Mouse (Mus musculus) lung, embryonic 15.5 days (tissue): ENCODE data around the gene Palm3. TPM values are rescaled to one million over a fixed set of nuclear protein-coding genes. Genes with fewer than 3 reads are reported as not detected.
A peak's percentile ranks its signal among the peaks of the same experiment; 100 is the strongest.
"Not testable (repeated sequence)": the region's sequence is repeated elsewhere in the genome, so short reads cannot be mapped to it uniquely, and the experiment has no call there.

ENCODE experiments used
- ATAC-seq: fragments of 200-750 bp; cut with Nextera tagmentation; 2 replicates; pipeline ENCODE4 v1.8.0; 2017; ENCODE audit warnings: moderate number of reproducible peaks, borderline replicate concordance; ENCODE audit not compliant: low FRiP score, low TSS enrichment; ENCODE audit errors: extremely low read depth
- H3K27ac ChIP-seq: fragments of 300-500 bp; sonication (generic); 2 replicates; pipeline ENCODE4 v1.5.1; 2015; ENCODE audit warnings: moderate library complexity, mild to moderate bottlenecking, inconsistent platforms
- H3K27me3 ChIP-seq: fragments of 300-500 bp; sonication (generic); 2 replicates; pipeline ENCODE4 v1.6.1; 2015; ENCODE audit warnings: inconsistent platforms
- H3K36me3 ChIP-seq: fragments of 300-500 bp; sonication (generic); 2 replicates; pipeline ENCODE4 v1.6.1; 2015; ENCODE audit warnings: inconsistent platforms
- H3K4me1 ChIP-seq: fragments of 300-500 bp; sonication (generic); 2 replicates; pipeline ENCODE4 v1.6.1; 2015; ENCODE audit warnings: inconsistent platforms
- H3K4me2 ChIP-seq: fragments of 300-500 bp; sonication (generic); 2 replicates; pipeline ENCODE4 v1.6.1; 2015; ENCODE audit warnings: inconsistent platforms, mild to moderate bottlenecking, moderate library complexity
- H3K4me3 ChIP-seq: fragments of 300-500 bp; sonication (generic); 2 replicates; pipeline ENCODE4 v1.5.1; 2015; ENCODE audit warnings: mild to moderate bottlenecking, inconsistent platforms
- H3K9ac ChIP-seq: fragments of 300-500 bp; sonication (generic); 2 replicates; pipeline ENCODE4 v1.6.1; 2015; ENCODE audit warnings: inconsistent platforms
- H3K9me3 ChIP-seq: fragments of 300-500 bp; sonication (generic); 2 replicates; pipeline ENCODE4 v1.6.1; 2016; ENCODE audit warnings: inconsistent platforms
- WGBS: fragments of 180-500 bp; shearing (Covaris S2); methylation state at CpG from one replicate; pipeline ENCODE4 v1.1.7; 2015; 5-methylcytosine and 5-hydroxymethylcytosine counted together
- polyA plus RNA-seq: library from polyadenylated mRNA; unstranded; fragments of >200 nt; fragmentation: Nextera tagmentation; extraction: Ambion mirVana; gene quantifications from 2 replicates; pipeline ENCODE4 v1.2.1, GENCODE M21; 2015

Gene Palm3
- polyA plus RNA-seq, 1 experiment from 2014 or later = 6.7 TPM

DNA sequence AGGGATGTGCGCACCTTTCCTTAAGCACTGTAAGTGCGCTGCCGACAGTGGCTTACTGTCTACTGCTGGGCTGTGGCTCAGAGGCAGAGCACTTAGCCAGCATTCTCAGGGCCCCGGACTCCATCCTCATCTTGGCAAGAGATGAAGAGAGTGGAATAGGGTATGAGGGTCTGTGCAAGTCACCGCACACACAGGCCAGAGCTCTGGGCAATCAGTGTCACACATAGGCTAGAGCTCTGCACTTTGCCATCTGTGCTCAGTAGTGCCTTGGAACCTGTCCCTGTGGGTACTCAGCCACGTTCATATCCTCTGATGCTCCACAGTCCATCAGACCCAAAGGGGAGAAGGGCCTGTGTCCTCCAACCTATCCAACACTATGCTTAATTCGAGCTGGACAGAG is 39.7 kb upstream of the Palm3 start:
- H3K9ac ChIP-seq = no peak overlapping the region
- H3K9me3 ChIP-seq = no peaks in the 10 kb centered on the region
- no peak overlapping the region for H3K4me3 ChIP-seq
- no peak overlapping the region for H3K27ac ChIP-seq
- peaks cover 50% of the 10 kb centered on the region for H3K36me3 ChIP-seq
- WGBS = 89% methylated on average over 7 of the region's 7 CpGs
- H3K4me1 ChIP-seq = peaks cover 18% of the 10 kb centered on the region
- H3K27me3 ChIP-seq = no peaks in the 10 kb centered on the region
- ATAC-seq = no peak
- H3K4me2 ChIP-seq = no peak overlapping the region

- ATAC-seq = no peak
- H3K4me1 ChIP-seq = peaks cover 9% of the 10 kb centered on the region
- no peak overlapping the region for H3K4me3 ChIP-seq
- no peaks in the 10 kb centered on the region for H3K9me3 ChIP-seq
- no peaks in the 10 kb centered on the region for H3K27me3 ChIP-seq
- WGBS = 77% methylated on average over 4 of the region's 4 CpGs
- H3K4me2 ChIP-seq = no peak overlapping the region
- no peak overlapping the region for H3K9ac ChIP-seq
- H3K36me3 ChIP-seq = peaks cover 59% of the 10 kb centered on the region
- no peak overlapping the region for H3K27ac ChIP-seq
Measured at GRCm38 (mm10) chr8:83982449-83982848, 38.8 kb upstream of the Palm3 start.

- H3K9ac ChIP-seq, H3K4me1 ChIP-seq, H3K4me3 ChIP-seq, H3K9me3 ChIP-seq, H3K4me2 ChIP-seq, ATAC-seq, H3K27ac ChIP-seq, H3K27me3 ChIP-seq: not testable (repeated sequence)
- WGBS = 94% methylated on average over 2 of the region's 2 CpGs
- H3K36me3 ChIP-seq = peaks cover 67% of the 10 kb centered on the region
Measured at GRCm38 (mm10) chr8:83983222-83983621, 38.0 kb upstream of the Palm3 start.

DNA sequence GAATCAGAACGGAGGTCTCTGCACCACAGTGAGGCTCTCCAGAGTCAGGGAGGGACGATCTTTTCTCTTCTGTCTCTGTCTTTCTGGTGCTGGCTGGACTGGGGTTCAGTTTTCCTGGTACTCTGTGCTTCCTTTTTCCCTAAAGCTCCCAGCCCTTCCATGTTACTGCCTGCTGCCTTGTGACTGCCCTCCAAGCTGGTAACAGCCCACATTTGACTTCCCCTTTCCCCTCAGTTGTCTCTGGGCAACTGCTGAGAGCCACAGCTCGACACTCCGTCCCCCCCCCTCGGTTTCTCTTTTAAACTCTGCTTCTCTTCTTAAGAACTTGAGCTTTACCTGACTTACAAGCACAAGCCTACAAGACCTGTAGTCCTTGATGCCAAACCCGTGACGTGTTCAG is 32.0 kb upstream of the Palm3 start:
- 83% methylated on average over 7 of the region's 7 CpGs for WGBS
- Histone ChIP-seq H3K27me3 (no peaks in the 10 kb centered on the region), H3K4me1 (no peaks in the 10 kb centered on the region), H3K36me3 (peaks cover 86% of the 10 kb centered on the region), H3K9ac (no peak overlapping the region), H3K9me3 (no peaks in the 10 kb centered on the region), H3K4me2 (no peak overlapping the region), H3K4me3 (no peak overlapping the region), H3K27ac (no peak overlapping the region)
- no peak for ATAC-seq

DNA sequence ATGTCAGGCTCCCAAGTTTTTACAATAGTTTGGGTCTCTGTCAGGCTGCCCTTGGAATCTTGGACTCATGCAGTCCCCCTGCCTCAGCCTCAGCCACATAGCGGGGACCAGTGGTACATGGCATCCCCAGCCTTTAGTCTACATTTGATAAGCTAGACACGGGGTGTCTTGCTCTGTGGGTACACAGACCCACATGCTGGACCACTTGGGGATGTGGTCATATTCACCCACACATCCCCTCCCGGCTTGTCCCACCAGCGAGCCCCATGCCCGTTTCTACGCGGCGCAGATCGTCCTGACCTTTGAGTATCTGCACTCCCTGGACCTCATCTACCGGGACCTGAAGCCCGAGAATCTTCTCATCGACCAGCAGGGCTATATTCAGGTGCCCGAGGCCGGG is 31.1 kb upstream of the Palm3 start:
- Histone ChIP-seq H3K9me3 (no peaks in the 10 kb centered on the region), H3K4me2 (no peak overlapping the region), H3K27ac (no peak overlapping the region), H3K36me3 (peaks cover 87% of the 10 kb centered on the region), H3K27me3 (no peaks in the 10 kb centered on the region), H3K4me3 (no peak overlapping the region), H3K4me1 (no peaks in the 10 kb centered on the region), H3K9ac (no peak overlapping the region)
- no peak for ATAC-seq
- 93% methylated on average over 14 of the region's 14 CpGs for WGBS

- Histone ChIP-seq H3K9me3 (no peaks in the 10 kb centered on the region), H3K27me3 (no peaks in the 10 kb centered on the region), H3K9ac (no peak overlapping the region), H3K4me3 (no peak overlapping the region), H3K4me1 (peaks cover 7% of the 10 kb centered on the region; the same call in 1 of the 2 replicates), H3K36me3 (peaks cover 68% of the 10 kb centered on the region), H3K27ac (no peak overlapping the region), H3K4me2 (no peak overlapping the region)
- WGBS = 83% methylated on average over 2 of the region's 2 CpGs
- ATAC-seq = no peak
Measured at GRCm38 (mm10) chr8:83992488-83992887, 28.8 kb upstream of the Palm3 start.

- Histone ChIP-seq H3K4me2 (no peak overlapping the region), H3K27ac (no peak overlapping the region), H3K9me3 (no peaks in the 10 kb centered on the region), H3K4me1 (peaks cover 11% of the 10 kb centered on the region), H3K4me3 (no peak overlapping the region), H3K27me3 (no peaks in the 10 kb centered on the region), H3K9ac (no peak overlapping the region), H3K36me3 (peaks cover 52% of the 10 kb centered on the region)
- ATAC-seq = no peak
- whole genome bisulfite sequencing = 76% methylated on average over 3 of the region's 3 CpGs
Measured at GRCm38 (mm10) chr8:83994030-83994429, 27.2 kb upstream of the Palm3 start.

GRCm38 (mm10) chr8:83995973-83996372 is 25.3 kb upstream of the Palm3 start:
- 20% methylated on average over 12 of the region's 12 CpGs for WGBS
- H3K4me2 ChIP-seq = peak overlapping the region; percentile 82
- H3K9me3 ChIP-seq = no peaks in the 10 kb centered on the region
- H3K9ac ChIP-seq = 0 out of 2 replicates have a peak overlapping the region, but pooled peaks have one; percentile 70
- peak overlapping the region; percentile 85 for H3K4me3 ChIP-seq
- H3K4me1 ChIP-seq = peaks cover 31% of the 10 kb centered on the region
- ATAC-seq = no peak
- H3K36me3 ChIP-seq = peaks cover 50% of the 10 kb centered on the region
- peak overlapping the region; percentile 95 for H3K27ac ChIP-seq
- no peaks in the 10 kb centered on the region for H3K27me3 ChIP-seq

- peak overlapping the region; percentile 85 for H3K4me3 ChIP-seq
- peaks cover 37% of the 10 kb centered on the region for H3K4me1 ChIP-seq
- H3K9ac ChIP-seq = peak overlapping the region; percentile 70
- peaks cover 48% of the 10 kb centered on the region for H3K36me3 ChIP-seq
- 0% methylated on average over 54 of the region's 103 CpGs for WGBS
- peak overlapping the region; percentile 95 for H3K27ac ChIP-seq
- H3K4me2 ChIP-seq = peak overlapping the region; percentile 82
- no peaks in the 10 kb centered on the region for H3K9me3 ChIP-seq
- H3K27me3 ChIP-seq = no peaks in the 10 kb centered on the region
- peak; percentile 89 for ATAC-seq
Measured at GRCm38 (mm10) chr8:83996567-83997505, 24.4 kb upstream of the Palm3 start.

GRCm38 (mm10) chr8:83997511-83998141 is 23.6 kb upstream of the Palm3 start, which contains the start of gene Samd1:
TSS of gene Samd1 (plus strand) at chr8:83997672.
- H3K9me3 ChIP-seq = no peaks in the 10 kb centered on the region
- 2% methylated on average over 58 of the region's 112 CpGs for WGBS

DNA sequence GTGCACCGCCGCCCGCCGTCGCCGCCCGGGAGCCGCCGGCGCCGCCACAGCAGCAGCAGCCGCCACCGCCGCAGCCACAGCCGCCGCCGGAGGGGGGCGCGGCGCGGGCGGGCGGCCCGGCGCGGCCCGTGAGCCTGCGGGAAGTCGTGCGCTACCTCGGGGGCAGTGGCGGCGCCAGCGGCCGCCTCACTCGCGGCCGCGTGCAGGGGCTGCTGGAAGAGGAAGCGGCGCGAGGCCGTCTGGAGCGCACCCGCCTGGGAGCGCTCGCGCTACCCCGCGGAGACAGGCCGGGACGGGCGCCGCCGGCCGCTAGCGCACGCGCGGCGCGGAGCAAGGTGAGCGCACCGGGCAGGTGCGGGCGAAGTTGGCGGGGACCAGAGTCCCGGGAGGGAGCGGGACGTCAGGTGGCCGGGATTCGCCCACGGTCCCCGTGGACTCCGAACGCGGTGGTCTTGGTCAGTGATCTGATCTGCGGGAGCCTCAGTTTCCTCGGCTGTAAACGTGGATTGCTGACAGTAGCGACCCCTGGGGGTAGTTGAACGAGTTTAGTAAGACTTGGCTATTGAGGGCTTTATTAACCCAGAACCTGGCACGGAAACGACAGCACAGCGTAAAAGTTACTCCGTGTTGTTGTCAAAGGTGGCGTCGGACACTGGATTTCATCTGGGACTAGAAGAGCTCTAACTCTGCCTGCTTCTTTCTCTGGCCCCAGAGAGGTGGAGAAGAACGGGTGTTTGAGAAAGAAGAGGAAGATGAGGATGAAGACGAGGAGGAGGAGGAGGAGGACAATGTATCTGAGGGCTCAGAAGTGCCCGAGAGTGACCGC is 22.8 kb upstream of the Palm3 start:
- no peak; the same call in 1 of the 2 replicates for ATAC-seq
- H3K4me2 ChIP-seq = peak overlapping the region; percentile 94
- H3K4me1 ChIP-seq = peaks cover 39% of the 10 kb centered on the region
- H3K27ac ChIP-seq = peak overlapping the region; percentile 87
- peak overlapping the region; percentile 77 for H3K9ac ChIP-seq
- H3K27me3 ChIP-seq = no peaks in the 10 kb centered on the region
- WGBS = under 1% methylated on average over 69 of the region's 92 CpGs
- no peaks in the 10 kb centered on the region for H3K9me3 ChIP-seq
- peaks cover 39% of the 10 kb centered on the region for H3K36me3 ChIP-seq
- H3K4me3 ChIP-seq = peak overlapping the region; percentile 82

More at GRCm38 (mm10) chr8:83997511-83998141, 23.6 kb upstream of the Palm3 start, which contains the start of gene Samd1:
- Histone ChIP-seq H3K4me1 (peaks cover 37% of the 10 kb centered on the region), H3K27ac (peak within 1 kb of the TSS; percentile 95), H3K36me3 (peaks cover 41% of the 10 kb centered on the region), H3K27me3 (no peaks in the 10 kb centered on the region), H3K4me3 (peak within 1 kb of the TSS; percentile 85), H3K9ac (peak within 1 kb of the TSS; percentile 77), H3K4me2 (peak within 1 kb of the TSS; percentile 94)
- no peak for ATAC-seq
